Mouse (Mus musculus): ENCODE data around the gene Gprin1. TPM values are rescaled to one million over a fixed set of nuclear protein-coding genes. Genes with fewer than 3 reads are reported as not detected.

Gene Gprin1
- polyA plus RNA-seq, 1 experiment from 2014 or later, result 0.82 TPM

DNA sequence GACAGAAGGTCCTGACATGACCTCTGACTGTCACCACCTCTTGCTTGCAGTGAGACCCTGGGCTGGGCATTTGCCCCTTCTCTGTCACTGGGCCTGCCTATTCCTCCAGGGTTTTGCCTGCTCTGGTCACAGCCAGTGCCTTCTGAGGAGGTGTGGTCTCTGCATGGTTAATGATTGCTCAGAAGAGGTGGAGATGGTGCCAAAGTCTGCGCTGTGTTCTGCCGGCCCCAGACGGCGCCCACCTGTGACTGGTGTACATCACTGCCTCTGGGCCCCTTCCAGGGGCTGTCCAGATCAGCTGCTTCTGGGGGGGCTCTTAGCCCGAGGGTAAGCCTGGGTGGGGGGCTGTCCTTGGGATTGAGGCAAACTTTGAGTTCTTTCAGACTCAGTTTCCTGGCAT, 48.4 kb downstream of the Gprin1 start, which contains the start of gene Cdhr2:
TSS of gene Cdhr2 (plus strand) at position 219 of the 400 bp plus-strand sequence.
- peak within 1 kb of the TSS; percentile 36 for H3K4me3 ChIP-seq (replicated peaks)
- H3K9me3 ChIP-seq, result no peaks in the 10 kb centered on the region
- no peaks in the 10 kb centered on the region for H3K36me3 ChIP-seq
- peak within 1 kb of the TSS; percentile 45 for H3K4me2 ChIP-seq (replicated peaks)
- H3K27ac ChIP-seq, result peak within 1 kb of the TSS; percentile 73
- no peaks in the 10 kb centered on the region for H3K27me3 ChIP-seq (replicated peaks)
- H3K9ac ChIP-seq, result peak within 1 kb of the TSS; percentile 26; the same call in 1 of the 2 replicates
- 45% methylated on average over 5 of the region's 5 CpGs for WGBS
- peaks cover 16% of the 10 kb centered on the region for H3K4me1 ChIP-seq (replicated peaks)
- ATAC-seq, result peak; percentile 92

- Histone ChIP-seq H3K4me1 (replicated peaks) (peaks cover 13% of the 10 kb centered on the region), H3K9me3 (no peaks in the 10 kb centered on the region), H3K27me3 (replicated peaks) (no peaks in the 10 kb centered on the region), H3K4me3 (replicated peaks) (no peak overlapping the region), H3K4me2 (replicated peaks) (no peak overlapping the region), H3K36me3 (no peaks in the 10 kb centered on the region), H3K9ac (no peak overlapping the region), H3K27ac (no peak overlapping the region)
- WGBS, result 85% methylated on average over 11 of the region's 11 CpGs
- ATAC-seq, result no peak
These were observed 54.0 kb downstream of the Gprin1 start for GRCm38 (mm10) chr13:54695479-54696230.

GRCm38 (mm10) chr13:54694348-54695060, 55.2 kb downstream of the Gprin1 start:
- peak overlapping the region; percentile 63 for H3K9ac ChIP-seq
- no peaks in the 10 kb centered on the region for H3K36me3 ChIP-seq
- no peaks in the 10 kb centered on the region for H3K9me3 ChIP-seq
- H3K4me3 ChIP-seq (replicated peaks), result peak overlapping the region; percentile 96
- H3K27ac ChIP-seq, result peak overlapping the region; percentile 95
- no peaks in the 10 kb centered on the region for H3K27me3 ChIP-seq (replicated peaks)
- H3K4me2 ChIP-seq (replicated peaks), result peak overlapping the region; percentile 79
- ATAC-seq, result peak; percentile 82
- WGBS, result 13% methylated on average over 26 of the region's 26 CpGs
- peaks cover 21% of the 10 kb centered on the region for H3K4me1 ChIP-seq (replicated peaks)

DNA sequence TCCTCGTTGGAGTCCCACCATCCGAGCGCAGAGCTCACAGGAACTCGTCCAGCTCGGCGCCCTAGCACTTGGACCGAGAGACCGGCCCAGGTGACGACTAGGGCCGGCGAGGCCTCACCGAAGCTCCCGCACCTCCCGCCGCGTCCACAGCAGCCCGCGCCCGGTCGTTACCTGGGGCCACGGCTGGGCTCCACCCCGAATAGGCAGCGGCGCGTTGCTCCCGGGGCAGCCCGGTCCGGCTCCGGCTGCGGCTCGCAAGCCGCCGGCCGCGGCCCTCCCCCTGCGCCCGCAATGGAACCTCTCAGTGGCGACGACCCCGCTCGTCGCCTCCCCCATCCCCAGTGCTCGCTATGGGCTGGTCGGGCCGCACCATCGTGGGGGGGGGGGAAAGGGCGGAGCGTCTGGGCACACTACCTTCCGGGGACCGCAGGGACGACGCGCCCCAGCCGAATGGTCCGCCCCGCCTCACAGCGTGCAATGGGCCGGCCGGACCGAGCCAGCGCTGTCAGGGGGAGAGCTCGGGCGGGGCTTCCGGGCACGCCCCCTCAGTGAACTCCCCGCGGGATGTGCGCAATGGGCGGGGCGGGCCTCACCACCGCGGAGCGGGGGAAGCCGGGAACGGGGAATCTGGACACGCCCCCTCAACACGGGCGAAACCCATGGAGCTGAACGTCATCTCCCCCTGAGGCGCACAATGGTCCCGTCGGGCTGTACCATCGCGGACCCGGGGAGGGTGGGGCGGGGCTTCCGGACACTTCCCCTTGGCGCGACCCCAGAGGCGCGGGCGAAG, 55.9 kb downstream of the Gprin1 start, which contains the start of gene Rnf44:
TSS of gene Rnf44 (minus strand) at position 350 of the 790 bp plus-strand sequence.
- Histone ChIP-seq H3K36me3 (no peaks in the 10 kb centered on the region), H3K9ac (peak within 1 kb of the TSS; percentile 94), H3K4me3 (replicated peaks) (peak within 1 kb of the TSS; percentile 96), H3K4me2 (replicated peaks) (peak within 1 kb of the TSS; percentile 79), H3K27ac (peak within 1 kb of the TSS; percentile 95), H3K9me3 (no peaks in the 10 kb centered on the region), H3K4me1 (replicated peaks) (peaks cover 21% of the 10 kb centered on the region), H3K27me3 (replicated peaks) (no peaks in the 10 kb centered on the region)
- WGBS, result under 1% methylated on average over 92 of the region's 92 CpGs
- ATAC-seq, result peak; percentile 98

DNA sequence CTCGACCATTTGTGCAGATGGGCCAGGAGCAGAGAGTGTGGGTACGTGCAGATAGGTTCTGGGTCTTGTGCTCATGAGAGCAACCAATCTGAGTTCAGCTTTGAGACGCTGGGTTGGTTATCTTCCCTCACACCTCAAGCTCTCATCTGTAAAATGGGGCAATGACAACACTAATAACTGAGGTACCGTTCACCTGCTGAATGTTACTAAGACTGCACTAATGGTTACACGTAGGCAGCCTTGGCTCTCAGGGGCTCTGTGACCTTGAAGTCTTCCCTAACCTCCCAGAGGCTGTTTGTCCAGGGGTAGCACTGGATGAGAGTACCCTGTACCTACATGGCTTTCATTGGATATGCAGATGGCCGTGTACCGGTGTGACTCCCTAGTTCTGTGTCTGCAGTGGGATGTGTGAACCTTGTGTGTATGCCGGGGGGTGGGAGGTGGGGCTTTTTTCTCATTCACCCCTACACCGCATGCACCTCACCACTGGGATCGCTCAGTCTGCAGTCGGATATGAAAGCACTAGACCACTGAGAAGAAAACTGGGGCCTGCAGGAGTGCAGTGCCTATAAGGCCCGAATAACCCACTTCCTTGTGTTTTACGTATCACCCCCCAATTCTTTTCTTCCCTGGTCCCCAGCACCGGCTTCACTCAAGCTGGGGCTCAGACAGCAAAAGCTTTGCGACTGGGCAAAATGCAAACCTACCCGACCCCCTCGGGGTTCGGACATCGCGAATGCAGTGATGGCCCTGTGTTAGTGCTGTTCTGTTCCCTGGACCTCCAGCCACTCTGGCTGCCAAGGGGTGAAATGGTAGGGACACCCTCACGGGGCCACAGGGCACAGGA, 56.7 kb downstream of the Gprin1 start:
- no peak for ATAC-seq
- H3K4me3 ChIP-seq (replicated peaks), result peak overlapping the region; percentile 96

GRCm38 (mm10) chr13:54691737-54692136, 57.9 kb downstream of the Gprin1 start:
- H3K4me3 ChIP-seq (replicated peaks), result peak overlapping the region; percentile 96; the same call in 1 of the 2 replicates
- no peaks in the 10 kb centered on the region for H3K27me3 ChIP-seq (replicated peaks)
- ATAC-seq, result no peak
- H3K36me3 ChIP-seq, result no peaks in the 10 kb centered on the region
- peak overlapping the region; percentile 79; the same call in 1 of the 2 replicates for H3K4me2 ChIP-seq (replicated peaks)
- peaks cover 25% of the 10 kb centered on the region for H3K4me1 ChIP-seq (replicated peaks)
- H3K27ac ChIP-seq, result no peak overlapping the region
- H3K9ac ChIP-seq, result peak overlapping the region; percentile 2; the same call in 1 of the 2 replicates
- H3K9me3 ChIP-seq, result no peaks in the 10 kb centered on the region

More for the DNA sequence above, 56.7 kb downstream of the Gprin1 start:
- no peaks in the 10 kb centered on the region for H3K27me3 ChIP-seq (replicated peaks)
- peaks cover 25% of the 10 kb centered on the region for H3K4me1 ChIP-seq (replicated peaks)
- 10% methylated on average over 21 of the region's 21 CpGs for WGBS
- H3K9me3 ChIP-seq, result no peaks in the 10 kb centered on the region
- H3K9ac ChIP-seq, result peak overlapping the region; percentile 94
- H3K36me3 ChIP-seq, result no peaks in the 10 kb centered on the region
- H3K27ac ChIP-seq, result peak overlapping the region; percentile 95
- peak overlapping the region; percentile 79 for H3K4me2 ChIP-seq (replicated peaks)

DNA sequence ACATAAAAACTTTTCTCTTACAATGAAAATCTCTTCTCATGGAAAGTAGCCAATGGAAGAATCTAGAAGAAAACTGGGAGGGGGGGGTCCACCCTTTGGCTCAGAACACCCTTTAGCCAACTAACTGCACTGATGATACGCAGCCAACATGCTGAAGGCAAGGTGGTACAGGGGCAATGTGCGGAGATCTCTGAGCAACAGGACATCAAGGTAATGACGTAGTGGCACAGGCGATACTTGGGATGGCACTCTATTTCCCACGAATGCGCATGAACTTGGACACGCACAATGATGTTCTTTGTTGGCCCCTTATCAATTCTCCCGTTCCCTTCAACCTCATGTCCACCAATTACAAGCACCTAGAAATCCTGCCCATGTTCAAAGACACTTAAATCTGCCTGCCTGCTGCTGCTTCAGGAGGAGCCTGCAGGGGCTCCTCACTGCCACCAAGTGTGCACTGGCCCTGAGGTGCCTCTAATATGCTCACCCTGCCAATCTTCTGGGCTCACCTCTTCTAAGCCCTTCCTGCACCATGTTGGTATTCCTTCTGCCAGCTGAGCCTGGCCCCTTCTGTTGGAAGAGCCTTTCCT, 59.4 kb downstream of the Gprin1 start:
- H3K9ac ChIP-seq, result no peak overlapping the region
- H3K4me2 ChIP-seq (replicated peaks), result no peak overlapping the region
- 89% methylated on average over 8 of the region's 8 CpGs for WGBS
- ATAC-seq, result no peak
- H3K4me1 ChIP-seq (replicated peaks), result peaks cover 37% of the 10 kb centered on the region
- no peaks in the 10 kb centered on the region for H3K9me3 ChIP-seq
- H3K36me3 ChIP-seq, result no peaks in the 10 kb centered on the region
- no peak overlapping the region for H3K4me3 ChIP-seq (replicated peaks)
- H3K27me3 ChIP-seq (replicated peaks), result no peaks in the 10 kb centered on the region
- no peak overlapping the region for H3K27ac ChIP-seq

GRCm38 (mm10) chr13:54687575-54688424, 61.9 kb downstream of the Gprin1 start:
- H3K36me3 ChIP-seq, result peaks cover 16% of the 10 kb centered on the region
- H3K4me1 ChIP-seq (replicated peaks), result peaks cover 51% of the 10 kb centered on the region
- no peaks in the 10 kb centered on the region for H3K9me3 ChIP-seq
- H3K4me2 ChIP-seq (replicated peaks), result peak overlapping the region; percentile 77
- under 1% methylated on average over 82 of the region's 82 CpGs for WGBS
- peak overlapping the region; percentile 92 for H3K9ac ChIP-seq
- no peaks in the 10 kb centered on the region for H3K27me3 ChIP-seq (replicated peaks)
- H3K27ac ChIP-seq, result peak overlapping the region; percentile 92
- peak overlapping the region; percentile 89 for H3K4me3 ChIP-seq (replicated peaks)
- ATAC-seq, result peak; percentile 91

GRCm38 (mm10) chr13:54687096-54687495, 62.6 kb downstream of the Gprin1 start:
- peak; percentile 65 for ATAC-seq
- Histone ChIP-seq H3K27ac (peak overlapping the region; percentile 92), H3K4me3 (replicated peaks) (peak overlapping the region; percentile 89), H3K4me1 (replicated peaks) (peaks cover 44% of the 10 kb centered on the region), H3K9ac (peak overlapping the region; percentile 92), H3K9me3 (no peaks in the 10 kb centered on the region), H3K27me3 (replicated peaks) (no peaks in the 10 kb centered on the region), H3K4me2 (replicated peaks) (peak overlapping the region; percentile 77), H3K36me3 (peaks cover 23% of the 10 kb centered on the region)
- WGBS, result under 1% methylated on average over 35 of the region's 35 CpGs
